Mouse (Mus musculus) kidney, adult 2 months (tissue): ENCODE measurements at regions not wholly inside any gene's neighbourhood (a gene's known extent, or its start where the extent isn't known, plus 50 kb on each side); places are given as distances from the start of the nearest gene placed in this dataset.

Experiments used
- CTCF ChIP-seq: fragments of 200-500 bp; conservative IDR thresholded peaks from 2 replicates; pipeline ENCODE4 v1.5.1; 2011; ENCODE audit warnings: low read depth, mild to moderate bottlenecking, control low read depth, low read length, moderate library complexity, mixed read lengths; ENCODE audit not compliant: insufficient read depth, insufficient read length
- POLR2A ChIP-seq: fragments of 200-500 bp; IDR thresholded peaks from one replicate; pipeline ENCODE4 v1.6.1; 2011; ENCODE audit warnings: low read depth, low read length, control low read depth

DNA sequence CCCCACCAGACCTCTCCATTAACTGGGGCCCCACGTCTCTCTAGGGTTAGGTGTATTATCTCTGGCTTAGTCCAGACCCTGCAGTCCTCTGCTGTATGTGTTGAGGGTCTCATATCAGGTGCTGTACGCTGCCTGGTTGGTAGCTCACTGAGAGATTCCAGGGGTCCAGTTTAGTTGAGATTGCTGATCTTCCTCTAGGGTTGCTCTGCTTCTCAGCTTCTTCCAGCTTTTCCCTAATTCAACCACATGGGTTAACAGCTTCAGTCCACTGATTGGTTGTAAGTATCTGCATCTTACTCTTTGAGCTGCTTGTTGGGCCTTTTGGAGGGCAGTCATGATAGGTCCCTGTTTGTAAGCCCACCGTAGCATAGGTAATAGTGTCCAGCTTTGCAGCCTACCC, 425.1 kb downstream of the Gm11232 start:
- TF ChIP-seq CTCF (no peak), POLR2A (no peak)
